Mouse (Mus musculus) G1E (cell line): ENCODE results near the gene Ankrd52. TPM values are rescaled to one million over a fixed set of nuclear protein-coding genes. Genes with fewer than 3 reads are reported as not detected.

ENCODE experiments used
- ATAC-seq: 2 replicates; pipeline ENCODE4 v1.8.0; 2016; ENCODE audit warnings: mild to moderate bottlenecking; ENCODE audit not compliant: insufficient number of reproducible peaks, poor library complexity, low FRiP score, severe bottlenecking; ENCODE audit errors: extremely low read depth
- DNase-seq: peaks from one replicate; pipeline ENCODE4 v3.0.0; 2012; ENCODE audit warnings: low spot score
- H3K27me3 ChIP-seq: 2 replicates; pipeline ENCODE4 v1.6.1; 2012; ENCODE audit warnings: mild to moderate bottlenecking, low read length, inconsistent platforms; ENCODE audit not compliant: insufficient read depth
- H3K36me3 ChIP-seq: replicated peaks from 2 replicates; pipeline ENCODE3; 2012; ENCODE audit warnings: mild to moderate bottlenecking, inconsistent platforms
- H3K4me1 ChIP-seq: 2 replicates; pipeline ENCODE4 v1.6.1; 2012; ENCODE audit warnings: low read depth, low read length, inconsistent platforms, mixed read lengths; ENCODE audit not compliant: insufficient read depth
- H3K4me3 ChIP-seq: 2 replicates; pipeline ENCODE4 v1.5.1; 2012; ENCODE audit warnings: low read depth, mild to moderate bottlenecking, inconsistent platforms, low read length, moderate library complexity, mixed read lengths
- H3K9me3 ChIP-seq: replicated peaks from 2 replicates; pipeline ENCODE4 v1.6.1; 2012; ENCODE audit warnings: inconsistent platforms
- CTCF ChIP-seq: IDR thresholded peaks from 2 replicates; pipeline ENCODE4 v1.5.1; 2012; ENCODE audit warnings: low read depth, low read length, inconsistent platforms, mixed read lengths
- GATA1 ChIP-seq: IDR thresholded peaks from 2 replicates; pipeline ENCODE4 v1.6.1; 2012; ENCODE audit warnings: borderline replicate concordance, low read length, inconsistent platforms, mixed read lengths
- GATA2 ChIP-seq: IDR thresholded peaks from 2 replicates; pipeline ENCODE4 v1.6.1; 2012; ENCODE audit warnings: low read depth, low read length, inconsistent platforms, borderline replicate concordance
- POLR2AphosphoS5 ChIP-seq: IDR thresholded peaks from 2 replicates; pipeline ENCODE4 v1.6.1; 2012; ENCODE audit warnings: low read depth, low read length, inconsistent platforms; ENCODE audit not compliant: insufficient replicate concordance
- TAL1 ChIP-seq: conservative IDR thresholded peaks from 2 replicates; pipeline ENCODE4 v1.6.1; 2012; ENCODE audit warnings: low read depth, low read length, inconsistent platforms, mixed read lengths
- polyA plus RNA-seq: library from polyadenylated mRNA; stranded (reverse); fragments of >175 nt; gene quantifications from 2 replicates; pipeline ENCODE4 v1.2.3, GENCODE M21; 2012
- total RNA-seq, 2 experiments: library from RNA; stranded (forward) in 1 of 2; stranded (reverse) in 1 of 2; fragments of 200-1000 nt in 1 of 2; fragments of >200 nt in 1 of 2; fragmentation: Nextera tagmentation in 1 of 2; gene quantifications; 2 replicates each; pipeline ENCODE4 v1.2.3; 2014 to 2017

Ankrd52 gene
- total and polyA plus RNA-seq, 3 experiments, result 6.6 to 75.9 (median 72.9) TPM

- H3K4me3 ChIP-seq, result peak within 1 kb of the TSS; percentile 88
- peaks cover 75% of the 10 kb centered on the region for H3K4me1 ChIP-seq
- DNase-seq (peak; percentile 84), ATAC-seq (peak; percentile 90)
- TF ChIP-seq GATA2 (no peak), TAL1 (no peak), CTCF (no peak), POLR2AphosphoS5 (no peak), GATA1 (no peak)
- no peaks in the 10 kb centered on the region for H3K27me3 ChIP-seq
- H3K9me3 ChIP-seq, result no peaks in the 10 kb centered on the region
- H3K36me3 ChIP-seq, result peaks cover 29% of the 10 kb centered on the region
Measured at GRCm38 (mm10) chr10:128337306-128338181, 39.4 kb upstream of the Ankrd52 start, which contains the start of gene Cs. TSS of gene Cs (plus strand) at chr10:128337734.

DNA sequence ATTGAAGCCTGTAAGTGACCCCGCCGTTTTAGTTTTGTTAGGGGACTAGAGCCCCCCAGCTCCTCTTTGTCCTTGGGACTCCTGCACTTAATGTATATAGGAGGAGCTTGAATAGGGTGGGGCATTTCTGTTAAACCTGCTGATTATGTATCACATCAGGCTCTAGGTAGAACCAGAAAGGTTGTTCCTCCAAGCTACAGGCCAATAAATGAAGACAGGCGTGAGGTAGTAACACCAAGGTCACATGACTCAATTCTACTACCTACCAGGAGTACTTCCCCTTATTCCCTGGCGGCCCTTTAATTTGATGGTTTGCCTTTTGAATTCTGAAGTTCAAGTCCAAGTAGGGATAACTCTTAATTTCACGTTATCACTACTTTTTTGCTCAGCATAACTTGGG, 38.5 kb upstream of the Ankrd52 start:
- TF ChIP-seq GATA1, result no peak
- no peak for TF ChIP-seq CTCF
- no peak for TF ChIP-seq POLR2AphosphoS5
- TF ChIP-seq TAL1, result no peak
- no peak for TF ChIP-seq GATA2
- DNase-seq (peak; percentile 52), ATAC-seq (0 out of 2 replicates have a peak, but pooled peaks have one; percentile 23)
- Histone ChIP-seq H3K36me3 (peaks cover 37% of the 10 kb centered on the region), H3K4me3 (peak overlapping the region; percentile 88), H3K4me1 (peaks cover 82% of the 10 kb centered on the region), H3K27me3 (no peaks in the 10 kb centered on the region), H3K9me3 (no peaks in the 10 kb centered on the region)

GRCm38 (mm10) chr10:128338948-128339347, 38.0 kb upstream of the Ankrd52 start:
- H3K9me3 ChIP-seq, result no peaks in the 10 kb centered on the region
- ATAC-seq (no peak), DNase-seq (no peak)
- H3K27me3 ChIP-seq, result no peaks in the 10 kb centered on the region
- TF ChIP-seq CTCF, result no peak
- TF ChIP-seq TAL1, result no peak
- no peak for TF ChIP-seq GATA2
- no peak for TF ChIP-seq POLR2AphosphoS5
- no peak for TF ChIP-seq GATA1
- peaks cover 85% of the 10 kb centered on the region for H3K4me1 ChIP-seq
- peak overlapping the region; percentile 88 for H3K4me3 ChIP-seq
- peaks cover 41% of the 10 kb centered on the region for H3K36me3 ChIP-seq

DNA sequence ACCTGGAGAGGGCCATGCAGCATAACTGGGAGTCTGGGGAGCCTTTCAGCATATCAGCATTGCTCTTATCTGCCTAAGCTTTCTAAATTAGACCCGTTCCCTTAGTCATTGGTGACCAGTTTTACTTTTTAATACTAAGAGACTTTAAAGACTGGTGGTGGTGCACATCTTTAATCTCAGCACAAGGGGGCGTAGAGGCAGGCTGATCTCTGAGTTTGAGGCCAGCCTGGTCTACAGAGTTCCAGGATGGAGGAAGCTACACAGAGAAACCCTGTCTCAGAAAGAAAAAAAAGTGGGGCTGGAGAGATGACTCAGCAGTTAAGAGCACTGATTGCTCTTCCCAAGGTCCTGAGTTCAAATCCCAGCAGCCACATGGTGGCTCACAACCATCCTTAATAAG, 36.7 kb upstream of the Ankrd52 start:
- TF ChIP-seq GATA2 (no peak), GATA1 (no peak), POLR2AphosphoS5 (no peak), CTCF (no peak), TAL1 (no peak)

GRCm38 (mm10) chr10:128343436-128343835, 33.5 kb upstream of the Ankrd52 start:
- H3K36me3 ChIP-seq, result peaks cover 61% of the 10 kb centered on the region
- TF ChIP-seq GATA1, result no peak
- no peak for TF ChIP-seq CTCF
- TF ChIP-seq POLR2AphosphoS5, result no peak
- TF ChIP-seq TAL1, result no peak
- no peak for TF ChIP-seq GATA2
- no peak overlapping the region; the same call in 1 of the 2 replicates for H3K4me3 ChIP-seq
- H3K9me3 ChIP-seq, result no peaks in the 10 kb centered on the region
- H3K27me3 ChIP-seq, result no peaks in the 10 kb centered on the region
- ATAC-seq (no peak), DNase-seq (no peak)
- peaks cover 75% of the 10 kb centered on the region for H3K4me1 ChIP-seq

More for the DNA sequence above, 36.7 kb upstream of the Ankrd52 start:
- H3K27me3 ChIP-seq, result no peaks in the 10 kb centered on the region
- DNase-seq, result no peak
- H3K36me3 ChIP-seq, result peaks cover 41% of the 10 kb centered on the region
- H3K4me3 ChIP-seq, result no peak overlapping the region
- no peaks in the 10 kb centered on the region for H3K9me3 ChIP-seq
- no peak for ATAC-seq
- peaks cover 82% of the 10 kb centered on the region for H3K4me1 ChIP-seq

DNA sequence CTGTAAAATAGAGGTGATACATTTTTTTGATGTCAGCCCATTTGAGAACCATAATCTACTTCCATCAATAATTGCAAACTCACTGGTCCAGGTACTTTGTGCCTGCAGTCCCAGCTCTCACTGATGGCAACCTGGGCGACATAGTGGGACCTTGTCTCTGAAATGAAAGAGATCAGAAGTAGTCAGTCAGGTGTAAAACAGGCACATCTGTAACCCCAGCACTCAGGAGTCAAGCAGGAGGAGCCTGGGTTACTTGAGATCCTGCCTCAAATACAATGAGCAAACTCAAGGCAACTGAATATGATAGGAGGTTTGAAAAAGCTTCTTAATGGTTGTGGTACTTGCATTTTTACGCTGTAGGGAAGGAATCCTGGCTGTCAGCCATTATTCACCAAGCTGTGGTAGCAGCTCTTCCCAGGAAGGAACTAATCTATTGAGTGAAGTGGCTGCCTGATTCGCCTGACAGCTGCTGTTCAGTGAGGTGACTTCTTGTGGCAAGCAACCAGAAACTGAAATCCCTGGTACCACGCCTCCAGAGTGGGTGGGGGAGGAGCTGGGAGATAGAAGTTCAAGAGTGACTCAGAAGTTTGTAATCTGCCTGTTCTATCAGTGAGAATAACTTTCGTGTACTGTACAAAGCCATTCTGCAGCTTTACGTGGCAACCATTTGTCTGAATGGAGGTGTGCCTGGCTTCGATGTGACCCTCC, 32.2 kb upstream of the Ankrd52 start:
- peak overlapping the region; percentile 53; the same call in 1 of the 2 replicates for H3K4me3 ChIP-seq
- peaks cover 62% of the 10 kb centered on the region for H3K4me1 ChIP-seq
- H3K36me3 ChIP-seq, result peaks cover 62% of the 10 kb centered on the region
- H3K27me3 ChIP-seq, result no peaks in the 10 kb centered on the region
- ATAC-seq (peak; percentile 96), DNase-seq (peak; percentile 63)
- TF ChIP-seq CTCF (no peak), TAL1 (no peak), GATA1 (no peak), POLR2AphosphoS5 (no peak), GATA2 (no peak)
- H3K9me3 ChIP-seq, result no peaks in the 10 kb centered on the region

DNA sequence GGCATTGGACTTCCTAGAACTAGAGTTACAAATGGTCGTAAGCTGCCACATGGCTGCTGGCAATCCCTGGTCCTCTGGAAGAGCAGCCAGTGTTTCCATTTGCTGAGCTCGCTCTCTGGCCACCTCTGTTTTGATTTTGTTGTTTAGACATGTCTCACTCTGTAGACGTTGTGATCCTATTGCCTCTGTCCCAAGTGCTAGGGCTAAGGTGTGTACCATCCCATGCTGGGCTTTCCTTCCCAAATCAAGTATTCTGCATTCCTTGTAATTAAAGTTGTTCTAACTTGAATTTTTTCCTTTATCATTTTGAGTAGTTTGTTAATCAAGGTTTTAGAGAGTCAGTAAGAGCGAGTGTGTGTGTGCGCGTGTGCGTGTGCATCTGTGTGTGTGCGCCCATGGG, 29.4 kb upstream of the Ankrd52 start:
- peaks cover 39% of the 10 kb centered on the region for H3K4me1 ChIP-seq
- no peaks in the 10 kb centered on the region for H3K9me3 ChIP-seq
- H3K4me3 ChIP-seq, result no peak overlapping the region
- no peaks in the 10 kb centered on the region for H3K27me3 ChIP-seq
- ATAC-seq (no peak), DNase-seq (no peak)
- TF ChIP-seq CTCF (no peak), POLR2AphosphoS5 (no peak), TAL1 (no peak), GATA2 (no peak), GATA1 (no peak)
- H3K36me3 ChIP-seq, result peaks cover 69% of the 10 kb centered on the region
